Mouse (Mus musculus) embryo, embryonic 11.5 days (tissue): ENCODE data around the gene Smim12.

Experiments used
- DNase-seq: peaks from one replicate; pipeline ENCODE4 v3.0.0-alpha.2; 2012; ENCODE audit warnings: low read depth, low spot score

Gene Smim12

DNA sequence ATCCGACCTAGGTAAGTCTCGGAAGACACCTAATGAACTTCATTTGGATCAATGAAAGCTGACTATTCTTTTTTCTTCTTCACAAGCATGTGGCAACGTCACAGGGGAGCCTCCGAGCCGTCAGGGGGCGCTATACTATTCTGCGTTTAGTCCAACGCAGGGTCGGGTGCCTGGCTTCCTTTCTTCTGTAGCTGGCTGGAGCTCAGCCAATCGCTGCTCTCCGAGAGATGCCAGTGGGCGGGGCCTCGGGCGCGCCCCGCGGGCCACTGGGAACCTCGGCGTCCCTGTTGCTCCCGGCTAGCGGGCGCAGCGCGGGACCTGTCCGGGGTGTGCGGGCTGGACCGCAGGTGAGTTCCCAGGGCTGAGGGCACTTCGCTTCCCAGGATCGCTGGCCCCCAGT lies at the start of gene Smim12:
Gene Smim12, plus strand, starts transcription at position 233 of the 400 bp plus-strand sequence.
- DNase-seq: peak; percentile 95

DNA sequence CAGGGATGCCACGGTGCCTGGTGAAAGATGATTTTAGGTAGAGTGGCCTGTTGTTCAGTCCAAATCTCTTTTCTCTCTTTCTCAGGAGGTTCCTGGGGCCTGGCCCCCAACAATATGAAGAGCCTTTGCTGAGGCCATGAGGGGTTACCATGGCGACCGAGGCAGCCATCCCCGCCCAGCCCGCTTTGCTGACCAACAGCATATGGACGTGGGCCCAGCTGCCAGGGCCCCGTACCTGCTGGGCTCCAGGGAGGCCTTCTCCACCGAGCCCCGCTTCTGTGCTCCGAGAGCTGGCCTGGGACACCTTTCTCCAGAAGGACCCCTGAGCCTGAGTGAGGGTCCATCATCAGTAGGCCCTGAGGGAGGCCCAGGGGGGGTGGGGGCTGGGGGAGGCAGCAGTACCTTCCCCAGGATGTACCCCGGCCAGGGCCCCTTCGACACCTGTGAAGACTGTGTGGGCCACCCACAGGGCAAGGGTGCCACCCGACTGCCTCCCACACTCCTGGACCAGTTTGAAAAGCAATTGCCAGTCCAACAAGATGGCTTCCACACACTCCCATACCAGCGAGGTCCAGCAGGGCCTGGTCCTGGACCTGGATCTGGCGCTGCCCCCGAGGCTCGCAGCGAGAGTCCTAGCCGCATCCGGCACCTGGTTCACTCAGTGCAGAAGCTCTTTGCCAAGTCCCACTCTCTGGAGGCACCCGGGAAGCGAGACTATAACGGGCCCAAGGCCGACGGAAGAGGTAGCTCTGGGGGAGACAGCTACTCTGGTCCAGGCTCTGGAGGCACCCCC lies 48.9 kb upstream of the Smim12 start:
- no peak for DNase-seq

GRCm38 (mm10) chr4:127198609-127199008 lies 45.0 kb upstream of the Smim12 start:
- no peak for DNase-seq

DNA sequence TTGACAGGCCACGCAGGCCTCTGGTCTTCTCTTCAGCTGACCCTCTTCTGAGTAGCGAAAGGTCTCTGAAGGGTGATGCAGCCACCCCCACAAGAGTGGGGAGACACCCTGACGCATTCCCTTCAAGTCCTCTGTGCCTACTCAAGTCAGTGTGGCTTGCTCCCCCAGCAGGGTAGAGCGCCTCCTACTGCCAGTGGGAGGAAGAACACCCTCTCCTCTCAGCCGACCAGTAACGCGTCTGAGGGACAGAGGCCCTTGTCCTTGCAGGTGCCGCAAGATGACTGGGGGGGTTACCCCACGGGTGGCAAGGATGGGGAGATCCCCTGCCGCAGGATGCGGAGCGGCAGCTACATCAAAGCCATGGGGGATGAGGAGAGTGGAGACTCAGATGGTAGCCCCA lies 44.2 kb upstream of the Smim12 start:
- no peak for DNase-seq

- DNase-seq: no peak
These were observed 43.3 kb upstream of the Smim12 start for GRCm38 (mm10) chr4:127200164-127200722.

DNA sequence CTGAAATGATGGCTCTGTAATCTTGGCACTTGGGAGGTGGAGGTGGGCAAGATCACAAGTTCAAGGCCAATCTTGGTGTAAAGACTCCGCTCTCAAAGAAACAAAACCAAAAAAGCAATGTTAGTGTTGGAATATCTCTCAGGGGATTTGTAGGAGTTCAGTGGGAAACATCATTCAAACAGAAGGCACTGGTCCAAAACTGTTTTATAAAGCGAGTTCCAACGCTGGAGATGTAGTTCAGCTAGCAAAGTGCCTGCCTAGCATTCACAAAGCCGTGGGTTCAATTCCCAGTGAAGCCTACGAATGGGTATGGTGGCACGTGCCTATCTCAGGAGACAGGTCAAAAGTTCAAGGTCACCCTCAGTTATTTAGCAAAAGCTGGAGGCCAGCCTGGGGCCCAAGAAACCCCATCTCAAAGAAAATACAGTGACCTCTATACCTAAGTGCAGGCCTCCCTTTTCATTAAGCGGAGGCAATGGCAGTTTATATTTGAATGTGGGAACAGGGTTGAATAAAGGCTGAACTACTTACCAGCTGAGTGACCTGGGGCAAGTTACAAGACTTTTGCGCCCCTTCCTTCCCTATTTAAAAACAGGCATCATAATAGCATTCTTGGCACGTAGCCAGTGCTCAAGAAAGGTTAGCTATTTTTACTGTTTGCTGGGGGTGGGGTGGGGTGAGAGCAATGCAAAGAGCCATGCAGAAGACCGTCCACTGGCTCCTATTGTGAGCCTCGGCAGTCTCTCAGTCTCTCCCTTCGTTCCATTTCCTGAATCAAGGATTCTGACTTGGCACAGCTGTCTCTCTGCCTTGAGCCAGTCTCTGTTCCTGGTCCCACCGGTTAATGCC lies 42.6 kb upstream of the Smim12 start:
- no peak for DNase-seq

DNA sequence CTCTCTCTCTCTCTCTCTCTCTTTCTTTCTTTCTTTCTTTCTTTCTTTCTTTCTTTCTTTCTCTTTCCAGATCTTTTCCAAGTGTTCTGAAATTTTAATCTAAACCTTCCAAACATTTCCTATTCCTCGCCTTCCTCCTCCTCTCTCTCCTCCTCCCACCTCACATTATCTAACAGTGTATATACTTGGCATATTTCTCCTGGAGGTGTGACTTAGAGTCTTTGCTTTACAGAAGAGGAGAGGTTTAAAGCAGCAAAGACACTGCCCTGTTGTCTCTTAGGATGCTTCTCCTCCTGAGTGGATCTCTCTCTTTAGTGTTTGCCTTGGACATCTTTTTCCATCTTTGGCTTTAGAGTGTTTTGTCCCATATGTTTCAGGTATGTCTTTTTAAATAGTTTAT lies 40.5 kb upstream of the Smim12 start:
- DNase-seq: no peak

DNA sequence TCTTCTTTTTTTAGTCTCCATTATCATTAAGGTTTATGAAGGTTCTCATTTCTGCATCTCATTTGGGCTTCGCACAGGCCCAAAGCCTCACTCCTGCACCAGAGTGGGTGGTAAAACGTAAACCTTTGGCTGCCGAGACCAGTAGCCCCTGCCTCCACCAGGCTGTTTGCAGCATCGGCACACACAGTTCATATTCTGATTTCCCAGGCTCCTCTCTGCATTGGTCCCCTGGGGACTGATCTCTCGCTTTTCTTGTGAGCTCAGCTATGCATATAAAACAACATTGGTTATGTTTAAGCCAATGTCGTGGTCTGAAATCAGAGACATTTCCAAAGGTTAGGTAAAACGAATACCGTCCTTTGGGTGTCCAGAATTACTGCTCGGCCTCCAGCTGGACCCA lies 32.3 kb upstream of the Smim12 start:
- no peak for DNase-seq

- DNase-seq: no peak
These were observed 29.1 kb upstream of the Smim12 start for GRCm38 (mm10) chr4:127214510-127214909.

DNA sequence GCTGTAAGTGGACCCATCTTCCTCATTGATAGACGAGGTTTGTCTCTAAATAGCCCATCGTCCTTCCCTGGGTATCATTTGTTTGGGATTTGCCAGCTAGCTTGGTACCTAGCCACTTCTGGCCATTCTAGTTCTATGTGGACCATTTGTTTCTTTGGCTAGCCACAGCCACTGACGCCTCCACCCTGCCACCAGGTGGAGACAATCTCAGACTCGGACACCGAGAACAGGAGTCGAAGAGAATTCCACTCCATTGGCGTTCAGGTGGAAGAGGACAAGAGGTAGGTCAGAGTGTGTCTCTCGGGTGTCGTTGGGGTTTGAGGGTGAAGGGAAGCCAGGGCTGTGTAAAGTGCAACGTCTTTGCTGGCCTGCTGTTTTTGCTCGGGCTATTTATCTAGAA lies 28.5 kb upstream of the Smim12 start:
- DNase-seq: no peak

- DNase-seq: no peak
These were observed 27.8 kb upstream of the Smim12 start for GRCm38 (mm10) chr4:127215799-127216198.

- DNase-seq: no peak
These were observed 27.3 kb upstream of the Smim12 start for GRCm38 (mm10) chr4:127216251-127216651.

DNA sequence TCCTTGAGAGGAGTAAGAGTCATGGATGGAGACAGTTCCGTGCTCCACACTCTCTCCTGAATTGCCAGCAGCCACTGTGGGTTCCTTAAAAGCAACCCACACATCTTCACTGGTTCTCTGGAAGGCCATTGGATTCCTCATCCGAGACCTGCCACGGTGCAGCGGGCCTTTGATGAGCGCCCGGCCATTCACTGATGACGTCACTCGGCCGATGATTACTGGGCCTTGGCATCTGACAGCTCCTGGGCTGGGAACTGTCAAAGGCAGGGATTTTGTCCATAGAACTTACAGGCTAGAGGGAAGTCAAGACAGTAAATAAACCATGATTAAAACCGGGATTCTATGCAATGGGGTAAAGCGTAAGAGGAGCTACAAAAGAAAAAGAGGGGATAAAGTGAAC lies 26.5 kb upstream of the Smim12 start:
- no peak for DNase-seq

DNA sequence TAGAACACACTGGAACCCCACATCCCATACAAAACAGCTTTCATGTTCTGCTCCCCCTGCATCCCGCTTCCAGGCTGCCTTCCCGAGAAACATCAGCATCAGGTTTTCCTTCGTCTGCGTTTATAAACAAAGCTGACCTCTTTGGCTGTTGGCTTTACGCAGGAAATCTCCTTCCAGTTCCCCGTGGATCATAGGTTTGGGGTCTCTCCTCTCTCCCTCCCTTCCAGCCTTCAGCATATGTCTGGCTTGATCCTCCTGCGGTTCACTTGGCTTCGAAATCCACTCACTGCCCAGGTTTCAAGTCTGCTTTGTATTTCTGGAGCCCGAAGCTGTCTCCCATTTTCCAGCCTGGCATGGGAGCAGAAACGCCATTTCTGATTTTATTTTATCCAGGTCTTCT lies 20.3 kb upstream of the Smim12 start:
- no peak for DNase-seq

- no peak for DNase-seq
These were observed 19.8 kb upstream of the Smim12 start for GRCm38 (mm10) chr4:127223755-127224154.

- DNase-seq: no peak
These were observed 19.0 kb upstream of the Smim12 start for GRCm38 (mm10) chr4:127224444-127225100.

DNA sequence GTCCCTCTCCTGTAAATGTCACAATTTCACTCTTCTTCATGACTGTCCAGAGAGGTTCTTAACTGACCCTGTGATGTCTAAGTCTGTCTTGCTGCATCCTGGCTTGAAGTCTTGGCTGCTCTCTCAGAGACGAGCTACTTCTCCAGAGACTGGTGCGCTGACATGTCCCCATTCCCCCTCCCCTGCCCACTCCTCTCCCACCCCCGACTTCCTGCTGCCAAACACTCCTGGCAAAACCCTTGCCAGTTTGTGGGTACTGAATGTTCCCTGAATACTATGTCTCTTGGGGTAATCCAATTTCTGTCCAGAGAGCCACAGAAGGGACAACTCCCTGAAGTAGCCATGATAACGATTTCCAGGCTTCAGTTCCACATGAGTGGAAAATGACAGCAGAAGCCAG lies 17.5 kb upstream of the Smim12 start:
- no peak for DNase-seq

DNA sequence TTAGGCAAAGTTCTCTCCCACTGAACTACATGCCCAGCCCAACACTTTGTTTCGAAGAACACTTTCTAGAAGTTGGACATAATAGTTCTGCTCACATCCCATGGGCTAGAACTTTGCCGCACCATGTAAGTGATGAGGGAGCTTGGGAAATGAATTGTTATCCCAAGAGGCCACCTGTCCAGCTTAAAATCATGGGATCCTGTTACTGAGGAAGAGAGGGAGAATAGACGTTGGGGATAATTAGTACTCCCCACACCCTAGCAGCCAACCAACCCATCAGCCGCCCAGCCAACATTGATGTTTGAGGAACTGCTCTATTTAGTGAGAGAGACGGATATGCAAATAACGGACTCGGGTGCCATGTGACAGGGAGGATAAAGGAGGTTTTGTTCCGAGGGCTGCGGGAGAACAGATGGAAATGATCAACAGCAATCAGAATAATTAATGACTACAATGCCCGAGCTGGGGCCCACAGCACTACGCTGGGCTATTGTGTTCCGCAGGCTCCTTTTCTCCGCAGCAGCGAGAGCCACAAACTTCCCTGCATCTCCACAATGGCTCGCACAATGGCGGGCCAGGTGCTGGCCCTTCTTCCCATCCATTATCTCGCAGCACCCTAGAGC lies 16.4 kb upstream of the Smim12 start:
- DNase-seq: peak; percentile 39

DNA sequence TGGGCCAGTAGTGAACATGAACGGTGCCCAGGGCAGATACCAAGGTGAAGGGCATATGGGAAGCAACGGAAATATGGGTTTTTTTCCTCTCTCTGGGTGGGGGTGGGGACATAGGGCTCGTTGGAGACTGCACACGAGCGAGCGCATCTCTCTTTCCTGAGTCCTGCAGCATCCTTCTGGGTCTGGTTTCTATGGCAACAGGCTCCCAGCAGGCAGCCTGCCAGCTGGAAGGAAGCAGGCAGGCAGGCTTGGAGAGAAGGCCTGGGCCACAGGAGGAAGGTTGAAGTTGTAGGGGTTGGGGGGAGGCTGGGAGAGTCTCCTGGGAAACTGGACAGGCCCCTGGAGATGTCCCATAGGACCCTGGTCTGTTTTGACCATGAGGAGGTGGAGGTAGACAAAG lies 11.6 kb upstream of the Smim12 start:
- no peak for DNase-seq

DNA sequence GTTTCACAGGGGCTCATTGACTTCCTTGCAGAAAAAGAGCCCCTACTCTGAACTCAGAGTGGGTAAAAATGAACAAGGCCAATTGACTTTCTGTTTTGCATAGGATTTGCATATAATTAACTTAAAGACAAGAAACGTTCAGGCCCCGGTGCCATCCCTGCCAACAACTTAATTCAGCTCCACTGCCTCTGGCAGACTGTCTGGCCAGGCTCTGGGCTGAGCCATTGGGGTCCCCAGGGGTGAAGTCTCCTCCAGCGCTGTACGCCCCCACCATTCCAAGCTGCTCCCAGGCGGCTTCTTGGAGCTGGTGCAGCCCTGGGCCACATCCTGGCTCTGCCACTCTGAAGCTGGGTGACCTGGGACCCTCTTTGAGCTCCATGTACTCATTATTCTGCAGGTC lies 11.0 kb upstream of the Smim12 start:
- DNase-seq: no peak

- DNase-seq: no peak
These were observed 10.0 kb upstream of the Smim12 start for GRCm38 (mm10) chr4:127233416-127234125.
